Mouse (Mus musculus) midbrain, embryonic 13.5 days (tissue): ENCODE results near the gene Armc9. TPM values are rescaled to one million over a fixed set of nuclear protein-coding genes. Genes with fewer than 3 reads are reported as not detected.
A peak's percentile ranks its signal among the peaks of the same experiment; 100 is the strongest.

ENCODE experiments used
- ATAC-seq: fragments of 200-750 bp; cut with Nextera tagmentation; 2 replicates; pipeline ENCODE4 v1.8.0; 2017; ENCODE audit warnings: mild to moderate bottlenecking, moderate TSS enrichment, moderate library complexity
- H3K27ac ChIP-seq: fragments of 300-500 bp; sonication (generic); 2 replicates; pipeline ENCODE4 v1.5.1; 2015; ENCODE audit warnings: inconsistent platforms, mild to moderate bottlenecking, moderate library complexity
- H3K27me3 ChIP-seq: fragments of 300-500 bp; sonication (generic); 2 replicates; pipeline ENCODE4 v1.6.1; 2015; ENCODE audit warnings: mild to moderate bottlenecking, inconsistent platforms
- H3K36me3 ChIP-seq: fragments of 300-500 bp; sonication (generic); 2 replicates; pipeline ENCODE4 v1.6.1; 2015; ENCODE audit warnings: mild to moderate bottlenecking, inconsistent platforms
- H3K4me1 ChIP-seq: fragments of 300-500 bp; sonication (generic); replicated peaks from 2 replicates; pipeline ENCODE4 v1.6.1; 2015; ENCODE audit warnings: inconsistent platforms
- H3K4me2 ChIP-seq: fragments of 300-500 bp; sonication (generic); replicated peaks from 2 replicates; pipeline ENCODE4 v1.6.1; 2015; ENCODE audit warnings: moderate library complexity, mild to moderate bottlenecking, inconsistent platforms
- H3K4me3 ChIP-seq: fragments of 300-500 bp; sonication (generic); replicated peaks from 2 replicates; pipeline ENCODE4 v1.5.1; 2015; ENCODE audit warnings: mild to moderate bottlenecking, inconsistent platforms
- H3K9ac ChIP-seq: fragments of 300-500 bp; sonication (generic); replicated peaks from 2 replicates; pipeline ENCODE4 v1.6.1; 2015; ENCODE audit warnings: mild to moderate bottlenecking, inconsistent platforms
- H3K9me3 ChIP-seq: fragments of 300-500 bp; sonication (generic); 2 replicates; pipeline ENCODE4 v1.6.1; 2016; ENCODE audit warnings: mild to moderate bottlenecking, inconsistent platforms
- WGBS: fragments of 180-500 bp; shearing (Covaris S2); methylation state at CpG from one replicate; pipeline ENCODE4 v1.1.7; 2015; 5-methylcytosine and 5-hydroxymethylcytosine counted together
- polyA plus RNA-seq: library from polyadenylated mRNA; unstranded; fragments of >200 nt; fragmentation: Nextera tagmentation; extraction: Ambion mirVana; gene quantifications from 2 replicates; pipeline ENCODE4 v1.2.1, GENCODE M21; 2015

Armc9 gene
- polyA plus RNA-seq, 1 experiment from 2014 or later: 37.4 TPM

GRCm38 (mm10) chr1:86178462-86179253 lies 24.1 kb downstream of the Armc9 start:
- Histone ChIP-seq H3K9me3 (no peaks in the 10 kb centered on the region), H3K4me3 (no peak overlapping the region), H3K27me3 (no peaks in the 10 kb centered on the region), H3K4me2 (no peak overlapping the region), H3K27ac (no peak overlapping the region), H3K4me1 (no peaks in the 10 kb centered on the region), H3K9ac (no peak overlapping the region), H3K36me3 (peaks cover 57% of the 10 kb centered on the region)
- peak; percentile 85 for ATAC-seq
- 47% methylated on average over 7 of the region's 7 CpGs for WGBS

GRCm38 (mm10) chr1:86182004-86182709 lies 27.6 kb downstream of the Armc9 start:
- H3K9me3 ChIP-seq: no peaks in the 10 kb centered on the region
- no peak overlapping the region for H3K4me2 ChIP-seq
- H3K4me3 ChIP-seq: no peak overlapping the region
- H3K36me3 ChIP-seq: peaks cover 29% of the 10 kb centered on the region
- no peak overlapping the region for H3K27ac ChIP-seq
- no peak overlapping the region for H3K9ac ChIP-seq
- H3K4me1 ChIP-seq: no peaks in the 10 kb centered on the region
- WGBS: 85% methylated on average over 5 of the region's 5 CpGs
- H3K27me3 ChIP-seq: no peaks in the 10 kb centered on the region
- ATAC-seq: no peak

GRCm38 (mm10) chr1:86183577-86184263 lies 29.1 kb downstream of the Armc9 start:
- Histone ChIP-seq H3K27ac (no peak overlapping the region), H3K4me2 (no peak overlapping the region), H3K4me3 (no peak overlapping the region), H3K36me3 (peaks cover 18% of the 10 kb centered on the region), H3K9me3 (no peaks in the 10 kb centered on the region), H3K27me3 (no peaks in the 10 kb centered on the region), H3K9ac (no peak overlapping the region), H3K4me1 (no peaks in the 10 kb centered on the region)
- no peak for ATAC-seq
- WGBS: 90% methylated on average over 4 of the region's 4 CpGs

GRCm38 (mm10) chr1:86186762-86187161 lies 32.2 kb downstream of the Armc9 start:
- H3K4me3 ChIP-seq: no peak overlapping the region
- no peaks in the 10 kb centered on the region for H3K27me3 ChIP-seq
- no peak overlapping the region for H3K9ac ChIP-seq
- peaks cover 39% of the 10 kb centered on the region for H3K36me3 ChIP-seq
- WGBS: 92% methylated on average over 7 of the region's 7 CpGs
- no peak overlapping the region for H3K27ac ChIP-seq
- no peaks in the 10 kb centered on the region for H3K4me1 ChIP-seq
- ATAC-seq: no peak
- H3K4me2 ChIP-seq: no peak overlapping the region
- no peaks in the 10 kb centered on the region for H3K9me3 ChIP-seq

GRCm38 (mm10) chr1:86187856-86188255 lies 33.3 kb downstream of the Armc9 start:
- no peak overlapping the region for H3K27ac ChIP-seq

GRCm38 (mm10) chr1:86188271-86188670 lies 33.7 kb downstream of the Armc9 start:
- no peaks in the 10 kb centered on the region for H3K4me1 ChIP-seq
- H3K9me3 ChIP-seq: no peaks in the 10 kb centered on the region
- H3K27me3 ChIP-seq: no peaks in the 10 kb centered on the region
- no peak overlapping the region for H3K9ac ChIP-seq
- no peak overlapping the region for H3K4me2 ChIP-seq
- no peak overlapping the region for H3K4me3 ChIP-seq
- H3K27ac ChIP-seq: no peak overlapping the region
- no peak for ATAC-seq
- WGBS: 90% methylated on average over 2 of the region's 2 CpGs
- peaks cover 53% of the 10 kb centered on the region for H3K36me3 ChIP-seq

More at GRCm38 (mm10) chr1:86187856-86188255, 33.3 kb downstream of the Armc9 start:
- peaks cover 49% of the 10 kb centered on the region for H3K36me3 ChIP-seq
- no peak for ATAC-seq
- H3K4me3 ChIP-seq: no peak overlapping the region
- no peaks in the 10 kb centered on the region for H3K4me1 ChIP-seq
- 63% methylated on average over 2 of the region's 2 CpGs for WGBS
- no peak overlapping the region for H3K4me2 ChIP-seq
- no peak overlapping the region for H3K9ac ChIP-seq
- H3K9me3 ChIP-seq: no peaks in the 10 kb centered on the region
- no peaks in the 10 kb centered on the region for H3K27me3 ChIP-seq

GRCm38 (mm10) chr1:86189034-86189702 lies 34.6 kb downstream of the Armc9 start:
- H3K4me1 ChIP-seq: no peaks in the 10 kb centered on the region
- no peaks in the 10 kb centered on the region for H3K27me3 ChIP-seq
- no peak overlapping the region for H3K27ac ChIP-seq
- H3K4me3 ChIP-seq: no peak overlapping the region
- no peak overlapping the region for H3K9ac ChIP-seq
- H3K9me3 ChIP-seq: no peaks in the 10 kb centered on the region
- H3K4me2 ChIP-seq: no peak overlapping the region
- H3K36me3 ChIP-seq: peaks cover 59% of the 10 kb centered on the region
- no peak for ATAC-seq
- 78% methylated on average over 6 of the region's 6 CpGs for WGBS

- Histone ChIP-seq H3K36me3 (peaks cover 71% of the 10 kb centered on the region), H3K4me2 (no peak overlapping the region), H3K27me3 (no peaks in the 10 kb centered on the region), H3K9me3 (no peaks in the 10 kb centered on the region), H3K9ac (no peak overlapping the region), H3K27ac (no peak overlapping the region), H3K4me1 (no peaks in the 10 kb centered on the region), H3K4me3 (no peak overlapping the region)
- no peak for ATAC-seq
- WGBS: 90% methylated on average over 6 of the region's 6 CpGs
Measured at GRCm38 (mm10) chr1:86190843-86191242, 36.3 kb downstream of the Armc9 start.

- peaks cover 89% of the 10 kb centered on the region for H3K36me3 ChIP-seq
- 80% methylated on average over 7 of the region's 7 CpGs for WGBS
- H3K27ac ChIP-seq: no peak overlapping the region
- H3K9ac ChIP-seq: no peak overlapping the region
- H3K4me3 ChIP-seq: no peak overlapping the region
- no peaks in the 10 kb centered on the region for H3K4me1 ChIP-seq
- H3K4me2 ChIP-seq: no peak overlapping the region
- no peaks in the 10 kb centered on the region for H3K27me3 ChIP-seq
- no peak for ATAC-seq
- H3K9me3 ChIP-seq: no peaks in the 10 kb centered on the region
Measured at GRCm38 (mm10) chr1:86194044-86194443, 39.5 kb downstream of the Armc9 start.

- Histone ChIP-seq H3K36me3 (peaks cover 88% of the 10 kb centered on the region), H3K4me3 (no peak overlapping the region), H3K4me1 (no peaks in the 10 kb centered on the region), H3K9me3 (no peaks in the 10 kb centered on the region), H3K27ac (no peak overlapping the region), H3K27me3 (no peaks in the 10 kb centered on the region), H3K4me2 (no peak overlapping the region), H3K9ac (no peak overlapping the region)
- ATAC-seq: no peak
- 72% methylated on average over 6 of the region's 6 CpGs for WGBS
Measured at GRCm38 (mm10) chr1:86198276-86198675, 43.7 kb downstream of the Armc9 start.

- Histone ChIP-seq H3K4me1 (no peaks in the 10 kb centered on the region), H3K36me3 (peaks cover 90% of the 10 kb centered on the region), H3K4me3 (no peak overlapping the region), H3K4me2 (no peak overlapping the region), H3K27ac (no peak overlapping the region), H3K27me3 (no peaks in the 10 kb centered on the region), H3K9ac (no peak overlapping the region), H3K9me3 (no peaks in the 10 kb centered on the region)
- 88% methylated on average over 5 of the region's 5 CpGs for WGBS
- no peak for ATAC-seq
Measured at GRCm38 (mm10) chr1:86199026-86199425, 44.4 kb downstream of the Armc9 start.

- Histone ChIP-seq H3K4me1 (no peaks in the 10 kb centered on the region), H3K9me3 (no peaks in the 10 kb centered on the region), H3K36me3 (peaks cover 88% of the 10 kb centered on the region), H3K27me3 (no peaks in the 10 kb centered on the region), H3K9ac (no peak overlapping the region), H3K27ac (no peak overlapping the region), H3K4me2 (no peak overlapping the region), H3K4me3 (no peak overlapping the region)
- no peak for ATAC-seq
Measured at GRCm38 (mm10) chr1:86201312-86201711, 46.7 kb downstream of the Armc9 start.
